Mouse (Mus musculus): ENCODE measurements around the gene Gm16253.
A peak's percentile ranks its signal among the peaks of the same experiment; 100 is the strongest.

GRCm38 (mm10) chr3:96579885-96580454, 3.2 kb downstream of the Gm16253 start:
- TF ChIP-seq CTCF (conservative IDR thresholded peaks at IDR 0.05; ENCODE audit: low read length) (peak; percentile 89), POU5F1 (IDR thresholded peaks at IDR 0.05; ENCODE audit: borderline replicate concordance, low read length) (no peak), NANOG (IDR thresholded peaks at IDR 0.05; ENCODE audit: borderline replicate concordance, low read length) (no peak)
